Mouse (Mus musculus): ENCODE data around the gene Casp3.

The Casp3 gene

DNA sequence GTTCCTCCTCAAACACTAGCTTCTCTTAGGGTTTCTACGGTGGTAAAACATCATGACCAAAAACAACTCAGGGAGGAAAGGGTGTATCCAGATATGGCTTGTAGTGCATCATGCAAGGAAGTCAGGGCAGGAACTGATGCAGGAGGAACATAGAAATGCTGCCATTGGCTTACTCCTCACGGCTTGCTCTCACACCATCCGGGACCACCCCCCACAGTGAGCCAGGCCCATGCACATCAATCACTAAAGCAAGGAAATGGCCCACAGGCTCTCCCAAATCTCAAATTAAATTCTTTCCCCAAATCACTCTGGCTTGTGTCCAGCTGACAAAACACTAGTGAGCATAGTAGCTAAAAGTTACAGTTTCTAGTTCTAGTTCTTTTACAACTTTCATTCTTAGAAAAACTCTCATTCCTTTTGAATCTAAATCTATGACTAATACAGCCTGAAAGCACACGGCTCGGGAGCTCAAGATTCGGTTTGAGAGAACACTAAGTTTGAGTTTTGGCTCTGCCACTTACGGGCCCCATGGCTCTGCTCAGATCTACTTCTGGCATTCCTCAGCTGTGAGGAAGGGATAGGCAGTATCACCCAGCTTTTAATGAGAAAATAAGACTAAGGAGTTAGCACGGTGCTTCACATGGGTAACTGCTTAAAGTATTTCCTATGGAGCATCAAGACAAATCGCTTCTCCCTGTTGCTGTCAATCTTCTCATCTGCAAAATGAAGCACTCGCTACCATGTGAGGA, 16.0 kb upstream of the Casp3 start:
- ATAC-seq (ENCODE audit: insufficient number of reproducible peaks, low FRiP score, low TSS enrichment): no peak

DNA sequence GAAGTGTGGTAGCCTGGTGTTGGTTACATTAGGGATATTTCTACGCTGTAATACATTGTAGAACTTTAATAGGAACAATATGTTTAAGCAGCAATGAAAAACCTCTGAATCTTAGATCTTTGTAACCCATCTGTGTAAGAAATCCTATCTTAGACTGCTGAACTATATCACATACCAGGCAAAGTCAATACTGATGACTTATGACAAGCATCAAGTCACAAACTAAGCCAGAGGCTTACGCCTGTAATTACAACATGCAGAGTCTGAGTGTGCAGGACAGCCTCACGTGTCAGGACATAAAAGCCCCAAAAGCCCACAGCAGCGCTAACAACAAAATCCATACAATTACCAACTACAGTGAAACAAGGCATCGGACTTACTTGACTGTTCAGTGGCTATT, 13.5 kb upstream of the Casp3 start:
- no peak for ATAC-seq (ENCODE audit: insufficient number of reproducible peaks, low FRiP score, low TSS enrichment)

DNA sequence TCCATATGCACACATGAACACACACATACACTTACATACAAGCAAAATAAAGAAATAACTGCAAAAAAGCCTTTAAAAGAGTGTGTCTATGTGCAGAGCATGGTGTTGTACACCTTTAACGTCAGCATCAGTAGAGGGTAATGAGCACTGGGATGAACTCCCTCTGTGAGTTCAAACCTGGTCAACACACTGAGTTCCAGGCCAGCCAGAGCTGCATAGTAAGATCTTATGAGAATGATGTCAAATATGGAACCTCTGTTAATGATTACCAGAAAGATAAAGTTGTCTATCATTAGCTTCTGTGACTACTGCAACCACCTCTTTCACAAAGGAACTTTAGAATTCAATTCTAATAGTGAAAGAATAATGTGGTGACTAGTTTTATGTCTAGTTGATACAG, 10.2 kb upstream of the Casp3 start:
- ATAC-seq (ENCODE audit: insufficient number of reproducible peaks, low FRiP score, low TSS enrichment): no peak

GRCm38 (mm10) chr8:46611557-46611956, 5.5 kb upstream of the Casp3 start:
- ATAC-seq (ENCODE audit: insufficient number of reproducible peaks, low FRiP score, low TSS enrichment): no peak

DNA sequence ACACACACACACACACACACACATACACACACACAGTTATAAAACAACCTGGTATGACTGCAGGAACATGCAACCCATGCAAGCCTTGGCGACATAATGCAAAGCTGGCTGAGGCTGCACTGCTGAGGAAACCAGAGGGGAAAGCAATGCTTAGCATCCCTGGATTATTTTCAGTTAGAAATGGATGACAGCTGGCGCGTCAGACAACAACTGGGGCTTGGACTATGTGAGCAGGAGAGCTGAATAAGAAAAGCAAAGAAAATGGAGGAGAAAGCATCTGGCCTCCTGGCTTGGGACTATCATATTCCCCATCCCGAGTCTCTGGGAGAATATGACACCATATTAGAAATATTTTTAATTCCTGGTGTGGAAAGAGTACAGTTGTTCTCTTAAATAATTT, 4.2 kb upstream of the Casp3 start:
- no peak for ATAC-seq (ENCODE audit: insufficient number of reproducible peaks, low FRiP score, low TSS enrichment)

DNA sequence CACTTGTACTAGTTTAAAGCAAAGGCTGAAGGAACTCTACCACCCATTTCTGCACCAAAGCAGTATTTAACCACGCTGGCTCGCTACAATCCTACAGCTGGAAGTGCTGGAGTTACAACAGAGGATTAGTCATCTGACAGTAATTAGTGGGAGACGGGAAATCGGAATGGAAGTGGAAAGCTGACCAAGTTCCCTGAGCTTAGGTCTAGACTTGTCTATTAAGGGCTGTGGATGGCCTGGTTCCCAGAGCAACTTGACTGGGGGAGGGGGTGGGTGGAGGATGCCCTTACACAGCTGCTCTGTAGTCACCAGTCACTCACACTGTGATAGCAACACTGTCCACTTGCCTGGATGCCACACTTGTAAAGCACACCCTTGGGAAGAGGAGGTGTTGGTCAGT, 3.7 kb upstream of the Casp3 start:
- ATAC-seq (ENCODE audit: insufficient number of reproducible peaks, low FRiP score, low TSS enrichment): no peak

GRCm38 (mm10) chr8:46615936-46616335, 1.2 kb upstream of the Casp3 start:
- ATAC-seq (ENCODE audit: insufficient number of reproducible peaks, low FRiP score, low TSS enrichment): no peak

GRCm38 (mm10) chr8:46617690-46618620, 864 bp downstream of the Casp3 start:
- peak; percentile 39; the same call in 1 of the 2 replicates for ATAC-seq (ENCODE audit: insufficient number of reproducible peaks, low FRiP score, low TSS enrichment)

GRCm38 (mm10) chr8:46618639-46619320, 1.7 kb downstream of the Casp3 start:
- ATAC-seq (ENCODE audit: insufficient number of reproducible peaks, low FRiP score, low TSS enrichment): no peak

- no peak for ATAC-seq (ENCODE audit: insufficient number of reproducible peaks, low FRiP score, low TSS enrichment)
Observed at GRCm38 (mm10) chr8:46622446-46623270, 5.6 kb downstream of the Casp3 start.

DNA sequence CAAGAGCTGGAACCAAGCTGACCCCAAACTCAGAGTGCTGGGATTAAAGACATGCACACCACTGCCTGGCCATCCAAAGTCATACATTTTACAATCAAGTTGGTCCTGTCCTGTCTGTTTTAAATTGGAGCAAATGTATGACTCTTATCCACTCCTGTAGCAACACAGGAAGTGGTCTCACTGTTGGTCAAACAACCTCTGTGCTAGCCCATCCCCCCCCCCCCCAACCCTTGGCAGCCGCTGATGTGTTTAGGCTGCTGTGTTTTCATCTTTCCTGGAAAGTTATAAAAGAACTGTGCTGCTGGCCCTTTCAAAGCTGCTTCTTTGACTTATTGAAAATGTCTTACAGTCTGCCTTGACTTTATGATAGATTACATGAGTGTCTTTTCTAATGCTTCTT, 8.1 kb downstream of the Casp3 start:
- no peak for ATAC-seq (ENCODE audit: insufficient number of reproducible peaks, low FRiP score, low TSS enrichment)

- no peak for ATAC-seq (ENCODE audit: insufficient number of reproducible peaks, low FRiP score, low TSS enrichment)
Observed at GRCm38 (mm10) chr8:46626642-46627041, 9.6 kb downstream of the Casp3 start.

DNA sequence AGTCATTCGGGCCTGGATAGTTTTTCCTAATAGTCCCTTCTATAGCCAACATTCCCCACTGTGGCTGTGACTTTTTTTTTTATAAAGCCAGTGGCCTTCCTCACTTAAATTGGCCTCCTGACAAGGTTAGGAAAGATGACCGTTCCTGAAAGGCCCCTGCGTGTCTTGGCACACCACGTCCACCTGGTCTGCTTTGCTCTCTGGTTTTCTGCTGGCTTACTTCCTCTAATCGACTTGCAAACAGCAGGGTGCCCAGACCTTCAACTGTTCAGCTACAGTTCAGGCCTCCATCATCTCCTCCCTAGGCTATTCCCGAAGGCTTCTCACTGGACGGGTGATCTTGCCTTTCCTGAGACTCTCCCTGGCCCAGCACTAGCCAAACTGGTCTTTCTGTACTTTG, 10.8 kb downstream of the Casp3 start:
- ATAC-seq (ENCODE audit: insufficient number of reproducible peaks, low FRiP score, low TSS enrichment): no peak

DNA sequence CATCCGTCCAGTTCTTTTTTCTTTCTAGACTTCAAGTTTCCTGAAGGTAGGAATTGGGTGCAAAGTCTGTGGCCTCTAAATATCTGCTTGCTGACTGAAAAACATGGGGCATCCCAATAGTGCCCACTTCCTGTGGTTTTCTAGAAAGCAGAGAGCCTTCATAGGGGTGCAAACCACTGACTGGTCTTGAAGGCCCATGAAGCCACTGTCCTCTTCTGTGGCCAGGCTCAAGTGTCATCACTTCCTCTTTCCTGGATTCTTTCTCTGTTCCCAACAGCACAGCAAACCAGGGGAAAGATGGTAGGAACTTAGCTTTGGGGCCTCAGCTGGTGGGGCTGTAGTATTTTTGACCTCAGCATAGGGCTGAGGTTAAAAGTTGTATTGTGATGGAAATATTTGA, 11.6 kb downstream of the Casp3 start:
- ATAC-seq (ENCODE audit: insufficient number of reproducible peaks, low FRiP score, low TSS enrichment): no peak

GRCm38 (mm10) chr8:46630422-46630821, 13.3 kb downstream of the Casp3 start:
- ATAC-seq (ENCODE audit: insufficient number of reproducible peaks, low FRiP score, low TSS enrichment): no peak

DNA sequence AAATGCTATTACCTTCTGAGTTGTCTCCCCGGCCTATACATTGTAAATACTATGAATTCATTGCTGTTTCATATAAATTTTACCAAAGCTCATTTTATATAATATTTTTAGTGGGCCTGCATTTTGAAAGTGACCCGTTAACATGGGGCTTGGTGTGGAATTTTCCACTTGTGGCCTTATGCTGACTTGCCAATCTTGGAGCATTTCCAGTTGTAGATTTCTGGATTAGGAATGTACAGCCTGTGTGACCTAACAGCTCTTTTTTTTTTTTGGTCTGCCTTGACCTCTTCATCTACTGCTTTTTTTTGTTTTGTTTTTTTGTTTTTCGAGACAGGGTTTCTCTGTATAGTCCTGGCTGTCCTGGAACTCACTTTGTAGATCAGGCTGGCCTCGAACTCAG, 13.8 kb downstream of the Casp3 start:
- no peak for ATAC-seq (ENCODE audit: insufficient number of reproducible peaks, low FRiP score, low TSS enrichment)

GRCm38 (mm10) chr8:46639010-46639571, 22.0 kb downstream of the Casp3 start:
- peak; percentile 90 for ATAC-seq (ENCODE audit: insufficient number of reproducible peaks, low FRiP score, low TSS enrichment)

GRCm38 (mm10) chr8:46639852-46640251, 22.8 kb downstream of the Casp3 start:
- no peak for ATAC-seq (ENCODE audit: insufficient number of reproducible peaks, low FRiP score, low TSS enrichment)

GRCm38 (mm10) chr8:46641272-46641671, 24.2 kb downstream of the Casp3 start:
- ATAC-seq (ENCODE audit: insufficient number of reproducible peaks, low FRiP score, low TSS enrichment): no peak

DNA sequence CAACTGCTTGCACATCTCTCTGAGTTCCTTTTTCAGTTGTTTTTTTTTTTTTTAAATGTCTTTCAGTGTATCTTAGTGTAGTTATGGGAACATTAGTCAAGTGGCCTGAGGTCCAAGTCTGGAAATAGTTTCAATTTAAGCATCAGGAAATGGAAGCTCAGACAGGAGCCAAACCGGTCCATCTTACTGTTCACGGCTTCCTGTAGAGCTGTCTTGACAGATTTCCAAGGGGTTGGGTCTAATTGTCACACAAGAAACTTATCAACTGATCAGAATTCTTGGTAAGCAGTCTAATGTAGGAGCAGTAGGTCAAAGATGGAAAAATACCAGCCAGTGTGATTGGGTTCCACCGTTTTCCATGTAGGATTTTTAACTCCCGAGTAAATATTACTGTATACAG, 31.3 kb downstream of the Casp3 start:
- ATAC-seq (ENCODE audit: insufficient number of reproducible peaks, low FRiP score, low TSS enrichment): no peak

All from cerebellum, adult (tissue).